Mouse (Mus musculus): ENCODE results near the gene Khdc1c.

DNA sequence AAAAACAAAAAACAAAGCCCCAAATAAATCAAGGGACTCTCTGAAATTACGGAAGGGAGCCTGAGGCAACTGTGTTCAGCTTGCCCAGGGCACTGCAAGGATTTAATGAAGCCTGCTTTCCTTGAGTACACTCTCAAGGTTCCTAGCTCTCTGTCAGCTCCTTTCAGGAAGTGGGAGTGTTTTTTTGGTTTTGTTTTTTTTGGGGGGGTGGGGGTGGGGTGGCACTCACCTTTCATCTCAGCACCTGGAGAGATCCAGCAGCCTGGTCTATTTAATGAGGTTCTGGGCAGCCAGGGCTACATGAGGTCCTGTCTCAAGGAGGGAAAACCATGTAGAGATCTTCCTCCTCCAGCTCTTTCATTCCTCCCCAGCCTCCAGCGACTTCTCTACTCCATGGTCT lies 18.8 kb upstream of the Khdc1c start, which contains the start of gene Khdc1a:
- TF ChIP-seq RAD21 (IDR thresholded peaks at IDR 0.05; ENCODE audit: low read depth, low read length) (no peak), ZKSCAN1 (IDR thresholded peaks at IDR 0.05; ENCODE audit: low read depth, low read length) (no peak), POLR2A (IDR thresholded peaks at IDR 0.05; ENCODE audit: control insufficient read depth in 1 of 2, insufficient read depth in 1 of 2, low read depth in 1 of 2, low read length in 2 of 2, poor library complexity in 1 of 2) (no peak), POLR2AphosphoS5 (IDR thresholded peaks at IDR 0.05; ENCODE audit: borderline replicate concordance, low read depth, low read length) (no peak), SMC3 (IDR thresholded peaks at IDR 0.05; ENCODE audit: low read depth, low read length) (no peak), CTCF (IDR thresholded peaks at IDR 0.05 in 2 of 3, conservative IDR thresholded peaks at IDR 0.05 in 1 of 3; ENCODE audit: control insufficient read depth in 1 of 3, insufficient read depth in 1 of 3, low read depth in 2 of 3, low read length in 3 of 3, poor library complexity in 1 of 3, severe bottlenecking in 1 of 3) (no peak), MYC (IDR thresholded peaks at IDR 0.05; ENCODE audit: low read depth, low read length) (no peak), NRF1 (IDR thresholded peaks at IDR 0.05; ENCODE audit: insufficient read depth, low read depth, low read length, poor library complexity, severe bottlenecking) (no peak), MAZ (IDR thresholded peaks at IDR 0.05; ENCODE audit: low read depth, low read length) (no peak)
